Mouse (Mus musculus) liver, postnatal 0 days (tissue): ENCODE measurements around the gene Irak3.

Experiments used
- CTCF ChIP-seq: sonication (generic); IDR thresholded peaks from 2 replicates; pipeline ENCODE4 v1.5.1; 2016; ENCODE audit warnings: antibody characterized with exemption, low read depth
- EP300 ChIP-seq: IDR thresholded peaks from 2 replicates; pipeline ENCODE4 v1.6.1; 2016; ENCODE audit warnings: antibody characterized with exemption, low read depth, mild to moderate bottlenecking

DNA sequence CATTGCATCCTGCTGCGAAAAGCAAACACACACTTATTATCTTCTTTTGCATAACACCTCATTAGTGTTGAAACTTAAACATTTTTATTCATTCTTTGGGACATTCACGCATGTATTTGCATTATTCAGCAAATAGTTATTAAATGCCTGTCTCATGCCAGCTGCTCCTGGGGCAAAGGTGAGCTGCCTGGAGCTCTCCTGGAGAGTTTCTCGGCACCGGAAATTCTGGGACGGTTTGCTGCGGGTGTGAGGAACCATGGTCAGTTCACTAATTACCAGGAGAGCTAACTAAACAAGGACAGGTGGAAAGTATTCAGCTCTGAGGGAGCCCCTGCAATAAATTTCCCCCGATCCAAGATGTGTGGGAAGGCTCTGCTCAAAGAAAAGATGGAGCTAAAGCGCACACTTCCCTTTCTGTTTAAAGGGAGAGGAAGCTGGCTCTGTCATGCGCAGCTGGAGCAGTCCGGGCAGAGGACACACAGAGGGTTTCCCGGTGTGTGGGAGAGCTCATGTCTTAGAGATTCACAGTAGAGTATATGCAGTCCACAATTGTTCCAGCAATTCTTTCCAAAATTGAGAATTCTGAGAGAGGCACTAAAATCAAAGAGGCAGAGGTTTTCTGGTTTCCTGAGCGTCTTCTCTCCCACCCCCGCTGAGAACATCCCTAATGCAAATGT, 73.2 kb downstream of the Irak3 start:
- no peak for TF ChIP-seq CTCF
- TF ChIP-seq EP300: no peak
